ENCODE assay signal across 23 mouse cellular contexts in genomic region chr2:163143413-163143812, GRCm38 (mm10). TPM values are rescaled to one million over a fixed set of nuclear protein-coding genes. Genes with fewer than 3 reads are reported as not detected.
DNase-seq lines count a peak whose midpoint lies in the region; ATAC-seq and TF ChIP-seq lines count a peak whose summit lies in the region.
"Had no signal": no experiment of that assay in that cellular context is flagged by ENCODE, and none has a peak within 500 bp of the region (broad histone marks: within the 10 kb centered on the region; RNA-seq: fewer than 3 reads in every experiment).

No protein-coding gene starts in this region.

- H3K36me3 ChIP-seq in kidney, embryonic 15.5 days, result no peaks in the 10 kb centered on the region
- H3K36me3 ChIP-seq in embryonic facial prominence, embryonic 14.5 days (ENCODE audit: control insufficient read depth, insufficient read depth, low read length), result no peaks in the 10 kb centered on the region
- no peaks in the 10 kb centered on the region for H3K36me3 ChIP-seq in hindbrain, embryonic 13.5 days
- no peaks in the 10 kb centered on the region for H3K36me3 ChIP-seq in midbrain, postnatal 0 days (ENCODE audit: insufficient read depth, low read length)
- H3K36me3 ChIP-seq: embryonic facial prominence, embryonic 12.5 days had no signal

- 38% methylated on average over 13 of the region's 13 CpGs for WGBS in kidney, embryonic 15.5 days
- WGBS in embryonic facial prominence, embryonic 14.5 days, result 46% methylated on average over 13 of the region's 13 CpGs
- 49% methylated on average over 13 of the region's 13 CpGs for WGBS in hindbrain, embryonic 13.5 days
- WGBS in midbrain, postnatal 0 days, result 25% methylated on average over 13 of the region's 13 CpGs

- intact Hi-C loops in gastrocnemius, adult 2 months (cut with DNase I), result no loop called here

- no peak overlapping the region for H3K4me3 ChIP-seq in kidney, embryonic 15.5 days (replicated peaks)
- no peak overlapping the region for H3K4me3 ChIP-seq in embryonic facial prominence, embryonic 14.5 days (ENCODE audit: low read depth, low read length)
- no peak overlapping the region for H3K4me3 ChIP-seq in hindbrain, embryonic 13.5 days
- no peak overlapping the region for H3K4me3 ChIP-seq in midbrain, postnatal 0 days (ENCODE audit: low read depth, low read length)
- H3K4me3 ChIP-seq in gastrocnemius, adult 2 months, result no peak overlapping the region
- H3K4me3 ChIP-seq: embryonic facial prominence, embryonic 12.5 days; heart, adult 2 months had no signal

- DNase-seq in kidney, postnatal 10 days, result no peak
- DNase-seq in embryonic facial prominence, embryonic 14.5 days (ENCODE audit: low spot score), result peak; percentile 20
- DNase-seq in midbrain, postnatal 0 days (ENCODE audit: low spot score), result peak; percentile 28
- DNase-seq in spleen, adult 12 weeks (ENCODE audit: low spot score), result no peak
- no peak for DNase-seq in gastrocnemius, adult 2 months
- DNase-seq: adrenal gland, postnatal 10 days; B cell, adult 2 months; heart, adult 2 months; kidney, adult 2 months; lung, adult 18-20 months; right cerebral cortex, postnatal 14 days; thymus, postnatal 36 days had no signal

- H3K27ac ChIP-seq in kidney, embryonic 15.5 days, result no peak overlapping the region
- H3K27ac ChIP-seq in embryonic facial prominence, embryonic 14.5 days (replicated peaks; ENCODE audit: low read depth, low read length), result no peak overlapping the region
- H3K27ac ChIP-seq in hindbrain, embryonic 13.5 days, result peak overlapping the region; percentile 70
- peak overlapping the region; percentile 6 for H3K27ac ChIP-seq in midbrain, postnatal 0 days (ENCODE audit: low read depth, low read length)
- H3K27ac ChIP-seq in gastrocnemius, adult 2 months, result no peak overlapping the region
- H3K27ac ChIP-seq: embryonic facial prominence, embryonic 12.5 days; heart, adult 2 months had no signal

- no peak for ATAC-seq in kidney, embryonic 15.5 days (replicated peaks; ENCODE audit: low FRiP score)
- peak; percentile 57; the same call in 1 of the 2 replicates for ATAC-seq in embryonic facial prominence, embryonic 14.5 days (ENCODE audit: low read depth)
- peak; percentile 43; the same call in 1 of the 2 replicates for ATAC-seq in hindbrain, embryonic 13.5 days (ENCODE audit: low FRiP score)
- peak; percentile 49; the same call in 1 of the 2 replicates for ATAC-seq in midbrain, postnatal 0 days (ENCODE audit: low FRiP score)

- H3K9me3 ChIP-seq in kidney, embryonic 15.5 days (replicated peaks), result no peaks in the 10 kb centered on the region
- H3K9me3 ChIP-seq in embryonic facial prominence, embryonic 14.5 days (ENCODE audit: control insufficient read depth, low read length), result 0 out of 2 replicates have a peak, but pooled peaks cover 6% of the 10 kb centered on the region
- no peaks in the 10 kb centered on the region for H3K9me3 ChIP-seq in hindbrain, embryonic 13.5 days
- 0 out of 2 replicates have a peak, but pooled peaks cover 3% of the 10 kb centered on the region for H3K9me3 ChIP-seq in midbrain, postnatal 0 days (ENCODE audit: low read length)
- H3K9me3 ChIP-seq: embryonic facial prominence, embryonic 12.5 days had no signal

- TF ChIP-seq CTCF in midbrain, postnatal 0 days (IDR thresholded peaks at IDR 0.05), result no peak
- no peak for TF ChIP-seq CTCF in gastrocnemius, adult 2 months (IDR thresholded peaks at IDR 0.05)

- no peak overlapping the region for H3K9ac ChIP-seq in kidney, embryonic 15.5 days
- H3K9ac ChIP-seq in embryonic facial prominence, embryonic 14.5 days (ENCODE audit: low read depth, low read length), result no peak overlapping the region
- no peak overlapping the region for H3K9ac ChIP-seq in hindbrain, embryonic 13.5 days
- no peak overlapping the region for H3K9ac ChIP-seq in midbrain, postnatal 0 days (replicated peaks; ENCODE audit: low read length, poor library complexity, severe bottlenecking)
- H3K9ac ChIP-seq: embryonic facial prominence, embryonic 12.5 days had no signal

- H3K4me1 ChIP-seq in kidney, embryonic 15.5 days, result peaks cover 12% of the 10 kb centered on the region; the same call in 1 of the 2 replicates
- H3K4me1 ChIP-seq in embryonic facial prominence, embryonic 14.5 days (ENCODE audit: control insufficient read depth, insufficient read depth, low read length), result peaks cover 4% of the 10 kb centered on the region; the same call in 1 of the 2 replicates
- H3K4me1 ChIP-seq in hindbrain, embryonic 13.5 days (replicated peaks), result peaks cover 23% of the 10 kb centered on the region
- H3K4me1 ChIP-seq in midbrain, postnatal 0 days (ENCODE audit: insufficient read depth, low read length), result peaks cover 12% of the 10 kb centered on the region; the same call in 1 of the 2 replicates

- peak overlapping the region; percentile 31 for H3K4me2 ChIP-seq in kidney, embryonic 15.5 days
- H3K4me2 ChIP-seq in embryonic facial prominence, embryonic 14.5 days (ENCODE audit: low read depth, low read length), result peak overlapping the region; percentile 11; the same call in 1 of the 2 replicates
- H3K4me2 ChIP-seq in hindbrain, embryonic 13.5 days, result peak overlapping the region; percentile 40
- peak overlapping the region; percentile 26 for H3K4me2 ChIP-seq in midbrain, postnatal 0 days (ENCODE audit: low read depth, low read length, poor library complexity, severe bottlenecking)
- H3K4me2 ChIP-seq: embryonic facial prominence, embryonic 12.5 days had no signal

- peaks cover 36% of the 10 kb centered on the region for H3K27me3 ChIP-seq in kidney, embryonic 15.5 days
- no peaks in the 10 kb centered on the region for H3K27me3 ChIP-seq in embryonic facial prominence, embryonic 14.5 days (replicated peaks; ENCODE audit: control insufficient read depth, insufficient read depth, low read length)
- H3K27me3 ChIP-seq in hindbrain, embryonic 13.5 days, result no peaks in the 10 kb centered on the region
- H3K27me3 ChIP-seq in midbrain, postnatal 0 days (ENCODE audit: insufficient read depth, low read length), result no peaks in the 10 kb centered on the region
- H3K27me3 ChIP-seq: embryonic facial prominence, embryonic 12.5 days had no signal

RNA-seq across cellular contexts. Expression of gene Gtsf1l, which starts 55.8 kb away (rescaled TPM):
- not detected in 2 replicates for polyA plus RNA-seq in kidney, embryonic 15.5 days (2015; fragmentation: Nextera tagmentation; extraction: Ambion mirVana)
- not detected in 2 replicates for polyA plus RNA-seq in embryonic facial prominence, embryonic 14.5 days (2014; fragmentation: Nextera tagmentation; extraction: Ambion mirVana)
- 0.25 TPM in 1 of 2 replicates, not detected in the other for polyA plus RNA-seq in hindbrain, embryonic 13.5 days (2015; fragmentation: Nextera tagmentation; extraction: Ambion mirVana)
- total RNA-seq in midbrain, postnatal 0 days (2014; rRNA removed), result not detected in 2 replicates
- not detected in 2 replicates for polyA plus RNA-seq in midbrain, postnatal 0 days (2015; fragmentation: Nextera tagmentation; extraction: Ambion mirVana)
- not detected for total RNA-seq in gastrocnemius, adult 2 months (2021)
- total RNA-seq: adrenal gland, postnatal 10 days; common myeloid progenitor, adult 5-6 weeks; gastrocnemius, adult 18-20 months; heart, adult 2 months; layer of hippocampus, adult 18-20 months; left cerebral cortex, postnatal 4 days; liver, adult 2 months; megakaryocyte-erythroid progenitor cell, adult 5-6 weeks had no signal
- polyA plus RNA-seq: cerebellum, adult 2 months; embryonic facial prominence, embryonic 12.5 days; heart, embryonic 16.5 days; kidney, adult 2 months; liver, adult 2 months had no signal

RNA-seq across cellular contexts. Expression of gene Tox2, which starts 59.5 kb away (rescaled TPM):
- 1.7 and 2.7 TPM in 2 replicates for polyA plus RNA-seq in kidney, embryonic 15.5 days (2015; fragmentation: Nextera tagmentation; extraction: Ambion mirVana)
- 4.2 and 5.1 TPM in 2 replicates for polyA plus RNA-seq in embryonic facial prominence, embryonic 14.5 days (2014; fragmentation: Nextera tagmentation; extraction: Ambion mirVana)
- 20.6 and 23.5 TPM in 2 replicates for polyA plus RNA-seq in hindbrain, embryonic 13.5 days (2015; fragmentation: Nextera tagmentation; extraction: Ambion mirVana)
- 7.6 and 14.3 TPM in 2 replicates for total RNA-seq in midbrain, postnatal 0 days (2014; rRNA removed)
- 57.0 and 64.7 TPM in 2 replicates for polyA plus RNA-seq in midbrain, postnatal 0 days (2015; fragmentation: Nextera tagmentation; extraction: Ambion mirVana)
- under 1 TPM; 0.28 to 0.31 TPM for total RNA-seq in gastrocnemius, adult 2 months (2021)
- total RNA-seq: common myeloid progenitor, adult 5-6 weeks had no signal

Comparison
In these comparisons a context has a peak if more than half of its experiments do, and no peak if none do; other contexts are left out.
1. H3K27ac ChIP-seq: peak in hindbrain, embryonic 13.5 days (single experiment) and midbrain, postnatal 0 days (single experiment); none in kidney, embryonic 15.5 days (single experiment), embryonic facial prominence, embryonic 14.5 days (single experiment) and gastrocnemius, adult 2 months (single experiment).
2. DNase-seq: peak in embryonic facial prominence, embryonic 14.5 days (single experiment) and midbrain, postnatal 0 days (single experiment); none in kidney, postnatal 10 days (single experiment), spleen, adult 12 weeks (single experiment) and gastrocnemius, adult 2 months (single experiment).
3. Peak in every context shown above with its lines, with median percentiles within 50 percentile points of each other: H3K4me2 ChIP-seq.